ENCODE assay signal across 26 mouse cellular contexts in the genomic region with DNA sequence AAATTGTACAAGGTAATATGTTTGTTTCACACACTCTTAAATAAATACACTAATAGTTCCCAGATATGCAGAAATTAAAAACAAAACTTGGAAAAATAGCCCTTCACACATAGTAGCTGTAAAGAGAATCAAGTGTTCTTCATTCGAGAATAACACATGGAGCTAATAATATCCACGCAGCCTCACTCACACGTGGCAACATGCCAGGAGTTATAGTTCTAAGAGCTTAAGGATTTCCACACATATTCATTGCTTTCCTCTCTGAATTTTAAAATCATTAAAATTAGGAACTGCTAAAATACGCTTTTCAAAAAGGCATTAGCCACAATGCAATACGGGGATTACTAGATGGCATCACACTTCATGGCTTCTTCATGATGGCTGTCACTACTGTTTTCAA. TPM values are rescaled to one million over a fixed set of nuclear protein-coding genes. Genes with fewer than 3 reads are reported as not detected.
A peak's percentile ranks its signal among the peaks of the same experiment; 100 is the strongest.
DNase-seq lines count a peak whose midpoint lies in the region; ATAC-seq and TF ChIP-seq lines count a peak whose summit lies in the region.
"Had no signal": no experiment of that assay in that cellular context is flagged by ENCODE, and none has a peak within 500 bp of the region (broad histone marks: within the 10 kb centered on the region; RNA-seq: fewer than 3 reads in every experiment).

No protein-coding gene starts in this region.

- no peaks in the 10 kb centered on the region for H3K27me3 ChIP-seq in forebrain, embryonic 14.5 days (replicated peaks; ENCODE audit: control insufficient read depth, insufficient read depth, low read length)
- H3K27me3 ChIP-seq in forebrain, embryonic 12.5 days = no peaks in the 10 kb centered on the region
- no peaks in the 10 kb centered on the region for H3K27me3 ChIP-seq in limb, embryonic 14.5 days (ENCODE audit: control insufficient read depth, insufficient read depth, low read length)
- H3K27me3 ChIP-seq in limb, embryonic 10.5 days (ENCODE audit: low read depth, poor library complexity, severe bottlenecking) = no peaks in the 10 kb centered on the region
- H3K27me3 ChIP-seq: CH12.LX; embryonic facial prominence, embryonic 15.5 days; forebrain, embryonic 13.5 days; heart, embryonic 13.5 days; hindbrain, embryonic 12.5 days; hindbrain, embryonic 15.5 days had no signal

- H3K36me3 ChIP-seq in forebrain, embryonic 14.5 days (ENCODE audit: control insufficient read depth, insufficient read depth, low read length) = peaks cover 14% of the 10 kb centered on the region; the same call in 1 of the 2 replicates
- peaks cover 16% of the 10 kb centered on the region for H3K36me3 ChIP-seq in forebrain, embryonic 12.5 days (replicated peaks)
- H3K36me3 ChIP-seq in limb, embryonic 14.5 days (ENCODE audit: control insufficient read depth, insufficient read depth, low read length) = peaks cover 17% of the 10 kb centered on the region
- peaks cover 27% of the 10 kb centered on the region for H3K36me3 ChIP-seq in limb, embryonic 10.5 days
- H3K36me3 ChIP-seq: hindbrain, embryonic 15.5 days had no signal

- ATAC-seq in forebrain, embryonic 14.5 days = no peak
- ATAC-seq in forebrain, embryonic 12.5 days (ENCODE audit: low FRiP score) = no peak
- ATAC-seq in limb, embryonic 14.5 days (ENCODE audit: low FRiP score, low read depth) = no peak
- ATAC-seq: activated CD4-positive, CD25-positive, alpha-beta regulatory T cell, adult 4 months; forebrain, embryonic 13.5 days; intestine, postnatal 0 days had no signal

- H3K4me2 ChIP-seq in forebrain, embryonic 14.5 days (ENCODE audit: low read length) = no peak overlapping the region
- H3K4me2 ChIP-seq in forebrain, embryonic 12.5 days = no peak overlapping the region
- no peak overlapping the region for H3K4me2 ChIP-seq in limb, embryonic 14.5 days (replicated peaks; ENCODE audit: low read depth, low read length, severe bottlenecking)
- H3K4me2 ChIP-seq: embryonic facial prominence, embryonic 15.5 days; forebrain, embryonic 13.5 days; heart, embryonic 13.5 days; hindbrain, embryonic 12.5 days; hindbrain, embryonic 15.5 days had no signal

- H3K9me3 ChIP-seq in forebrain, embryonic 14.5 days (replicated peaks; ENCODE audit: control insufficient read depth, low read length) = no peaks in the 10 kb centered on the region
- H3K9me3 ChIP-seq in forebrain, embryonic 12.5 days = no peaks in the 10 kb centered on the region
- no peaks in the 10 kb centered on the region for H3K9me3 ChIP-seq in limb, embryonic 14.5 days (ENCODE audit: control insufficient read depth, low read length)
- H3K9me3 ChIP-seq in limb, embryonic 10.5 days (replicated peaks) = no peaks in the 10 kb centered on the region
- H3K9me3 ChIP-seq: embryonic facial prominence, embryonic 15.5 days; forebrain, embryonic 13.5 days; G1E; heart, embryonic 13.5 days; hindbrain, embryonic 12.5 days; hindbrain, embryonic 15.5 days had no signal

- H3K9ac ChIP-seq in forebrain, embryonic 14.5 days (ENCODE audit: low read length) = no peak overlapping the region
- no peak overlapping the region for H3K9ac ChIP-seq in forebrain, embryonic 12.5 days
- H3K9ac ChIP-seq in limb, embryonic 14.5 days (ENCODE audit: low read depth, low read length, severe bottlenecking) = no peak overlapping the region
- H3K9ac ChIP-seq: embryonic facial prominence, embryonic 15.5 days; forebrain, embryonic 13.5 days; heart, embryonic 13.5 days; hindbrain, embryonic 12.5 days; hindbrain, embryonic 15.5 days had no signal

- peak; percentile 51 for DNase-seq in forebrain, embryonic 14.5 days (ENCODE audit: low spot score)
- DNase-seq in limb, embryonic 14.5 days (ENCODE audit: low spot score) = peak; percentile 39
- no peak for DNase-seq in limb, embryonic 10.5 days (ENCODE audit: low spot score)
- peak; percentile 72 for DNase-seq in NIH3T3 (ENCODE audit: low read depth)
- peak; percentile 20 for DNase-seq in brain, embryonic 18.5 days (ENCODE audit: low read depth, low spot score)
- DNase-seq in urinary bladder, postnatal 10 days (ENCODE audit: low spot score) = no peak
- DNase-seq: adrenal gland, adult 8-10 months; adrenal gland, postnatal 25 days; B cell, adult 2 months; cerebellum, adult 18-20 months; cerebellum, adult 9-11 months; cerebellum, postnatal 25 days; embryo, embryonic 11 days; gastrocnemius, postnatal 25 days; heart, adult 18-20 months; kidney, adult 2 months had no signal

- TF ChIP-seq POLR2A in limb, embryonic 14.5 days (IDR thresholded peaks at IDR 0.05; ENCODE audit: borderline replicate concordance, extremely low read depth, insufficient read depth, insufficient read length) = no peak

- H3K4me1 ChIP-seq in forebrain, embryonic 14.5 days (ENCODE audit: control insufficient read depth, insufficient read depth, low read length) = no peaks in the 10 kb centered on the region
- H3K4me1 ChIP-seq in forebrain, embryonic 12.5 days = no peaks in the 10 kb centered on the region; the same call in 1 of the 2 replicates
- no peaks in the 10 kb centered on the region for H3K4me1 ChIP-seq in limb, embryonic 14.5 days (ENCODE audit: control insufficient read depth, insufficient read depth, low read length)
- no peaks in the 10 kb centered on the region for H3K4me1 ChIP-seq in limb, embryonic 10.5 days
- H3K4me1 ChIP-seq: embryonic facial prominence, embryonic 15.5 days; forebrain, embryonic 13.5 days; hindbrain, embryonic 12.5 days; hindbrain, embryonic 15.5 days had no signal

- no peak overlapping the region for H3K27ac ChIP-seq in forebrain, embryonic 14.5 days (ENCODE audit: low read depth, low read length)
- no peak overlapping the region for H3K27ac ChIP-seq in forebrain, embryonic 12.5 days
- no peak overlapping the region for H3K27ac ChIP-seq in limb, embryonic 14.5 days (replicated peaks; ENCODE audit: low read depth, low read length)
- no peak overlapping the region for H3K27ac ChIP-seq in limb, embryonic 10.5 days
- H3K27ac ChIP-seq: embryonic facial prominence, embryonic 15.5 days; forebrain, embryonic 13.5 days; heart, embryonic 13.5 days; hindbrain, embryonic 12.5 days; hindbrain, embryonic 15.5 days had no signal

- 82% methylated on average over 5 of the region's 5 CpGs for whole genome bisulfite sequencing in forebrain, embryonic 14.5 days
- 86% methylated on average over 5 of the region's 5 CpGs for WGBS in forebrain, embryonic 12.5 days
- WGBS in limb, embryonic 14.5 days = 46% methylated on average over 5 of the region's 5 CpGs
- WGBS in limb, embryonic 10.5 days = 93% methylated on average over 5 of the region's 5 CpGs

- H3K4me3 ChIP-seq in forebrain, embryonic 14.5 days (ENCODE audit: low read depth, low read length) = no peak overlapping the region
- H3K4me3 ChIP-seq in forebrain, embryonic 12.5 days (replicated peaks) = no peak overlapping the region
- H3K4me3 ChIP-seq in limb, embryonic 14.5 days (replicated peaks; ENCODE audit: low read length) = no peak overlapping the region
- no peak overlapping the region for H3K4me3 ChIP-seq in limb, embryonic 10.5 days
- H3K4me3 ChIP-seq: embryonic facial prominence, embryonic 15.5 days; forebrain, embryonic 13.5 days; heart, embryonic 13.5 days; hindbrain, embryonic 12.5 days; hindbrain, embryonic 15.5 days had no signal

RNA-seq across cellular contexts. Expression of a gene that starts 40.0 kb away (rescaled TPM):
- 3.2 and 4.8 TPM in 2 replicates for polyA plus RNA-seq in forebrain, embryonic 14.5 days (2014; fragmentation: Nextera tagmentation; extraction: Ambion mirVana)
- polyA plus RNA-seq in forebrain, embryonic 12.5 days (2016; fragmentation: Nextera tagmentation; extraction: Ambion mirVana) = 8.6 and 9.8 TPM in 2 replicates
- 13.1 and 16.7 TPM in 2 replicates for polyA plus RNA-seq in limb, embryonic 14.5 days (2012; rRNA removed)
- 9.3 and 9.9 TPM in 2 replicates for polyA plus RNA-seq in limb, embryonic 14.5 days (2014; fragmentation: Nextera tagmentation; extraction: Ambion mirVana)
- 5.1 and 6.0 TPM in 2 replicates for polyA plus RNA-seq in limb, embryonic 10.5 days (2016; fragmentation: Nextera tagmentation; extraction: Ambion mirVana)

RNA-seq across cellular contexts. Expression of a gene that starts 49.6 kb away (rescaled TPM):
- 126 and 131 TPM in 2 replicates for polyA plus RNA-seq in forebrain, embryonic 14.5 days (2014; fragmentation: Nextera tagmentation; extraction: Ambion mirVana)
- 156 and 160 TPM in 2 replicates for polyA plus RNA-seq in forebrain, embryonic 12.5 days (2016; fragmentation: Nextera tagmentation; extraction: Ambion mirVana)
- polyA plus RNA-seq in limb, embryonic 14.5 days (2012; rRNA removed) = 138 and 145 TPM in 2 replicates
- 128 and 137 TPM in 2 replicates for polyA plus RNA-seq in limb, embryonic 14.5 days (2014; fragmentation: Nextera tagmentation; extraction: Ambion mirVana)
- polyA plus RNA-seq in limb, embryonic 10.5 days (2016; fragmentation: Nextera tagmentation; extraction: Ambion mirVana) = 127 and 141 TPM in 2 replicates

Comparison
In these comparisons a context has a peak if more than half of its experiments do, and no peak if none do; other contexts are left out.
1. DNase-seq: peak in forebrain, embryonic 14.5 days (single experiment), limb, embryonic 14.5 days (single experiment), NIH3T3 (single experiment) and brain, embryonic 18.5 days (single experiment); none in limb, embryonic 10.5 days (single experiment) and urinary bladder, postnatal 10 days (single experiment).